Mouse (Mus musculus): ENCODE measurements around the gene Ap2b1.

Gene Ap2b1

GRCm38 (mm10) chr11:83439426-83440060, 140.7 kb downstream of the Ap2b1 start:
- ATAC-seq (ENCODE audit: insufficient number of reproducible peaks, low FRiP score, low TSS enrichment) = no peak

GRCm38 (mm10) chr11:83440081-83441064, 141.5 kb downstream of the Ap2b1 start:
- ATAC-seq (ENCODE audit: insufficient number of reproducible peaks, low FRiP score, low TSS enrichment) = peak; percentile 83

- ATAC-seq (ENCODE audit: insufficient number of reproducible peaks, low FRiP score, low TSS enrichment) = no peak
These were observed 142.4 kb downstream of the Ap2b1 start for GRCm38 (mm10) chr11:83441235-83441634.

- peak; percentile 43; the same call in 1 of the 2 replicates for ATAC-seq (ENCODE audit: insufficient number of reproducible peaks, low FRiP score, low TSS enrichment)
These were observed 143.9 kb downstream of the Ap2b1 start for GRCm38 (mm10) chr11:83442596-83443267.

GRCm38 (mm10) chr11:83443824-83444223, 145.0 kb downstream of the Ap2b1 start:
- no peak for ATAC-seq (ENCODE audit: insufficient number of reproducible peaks, low FRiP score, low TSS enrichment)

GRCm38 (mm10) chr11:83445001-83445400, 146.2 kb downstream of the Ap2b1 start:
- ATAC-seq (ENCODE audit: insufficient number of reproducible peaks, low FRiP score, low TSS enrichment) = no peak

GRCm38 (mm10) chr11:83447612-83448011, 148.8 kb downstream of the Ap2b1 start:
- ATAC-seq (ENCODE audit: insufficient number of reproducible peaks, low FRiP score, low TSS enrichment) = no peak

GRCm38 (mm10) chr11:83448021-83448926, 149.4 kb downstream of the Ap2b1 start:
- no peak for ATAC-seq (ENCODE audit: insufficient number of reproducible peaks, low FRiP score, low TSS enrichment)

GRCm38 (mm10) chr11:83448927-83449236, 150.1 kb downstream of the Ap2b1 start:
- ATAC-seq (ENCODE audit: insufficient number of reproducible peaks, low FRiP score, low TSS enrichment) = no peak

- no peak for ATAC-seq (ENCODE audit: insufficient number of reproducible peaks, low FRiP score, low TSS enrichment)
These were observed 150.5 kb downstream of the Ap2b1 start for GRCm38 (mm10) chr11:83449298-83449697.

- ATAC-seq (ENCODE audit: insufficient number of reproducible peaks, low FRiP score, low TSS enrichment) = no peak
These were observed 151.7 kb downstream of the Ap2b1 start for GRCm38 (mm10) chr11:83450550-83450949.

GRCm38 (mm10) chr11:83451281-83451680, 152.5 kb downstream of the Ap2b1 start:
- ATAC-seq (ENCODE audit: insufficient number of reproducible peaks, low FRiP score, low TSS enrichment) = no peak; the same call in 1 of the 2 replicates

GRCm38 (mm10) chr11:83454548-83454947, 155.7 kb downstream of the Ap2b1 start:
- no peak for ATAC-seq (ENCODE audit: insufficient number of reproducible peaks, low FRiP score, low TSS enrichment)

Measured in cerebellum, adult (tissue).